Mouse (Mus musculus) retina, embryonic 14.5 days (tissue): Measurements from ENCODE around the gene Clint1.

Experiments used
- DNase-seq: peaks from one replicate; pipeline ENCODE4 v3.0.0-alpha.2; 2015; ENCODE audit warnings: low spot score

Clint1 gene

GRCm38 (mm10) chr11:45929541-45929940, 77.7 kb downstream of the Clint1 start:
- DNase-seq: no peak

- no peak for DNase-seq
Measured at GRCm38 (mm10) chr11:45932771-45933170, 80.9 kb downstream of the Clint1 start.

DNA sequence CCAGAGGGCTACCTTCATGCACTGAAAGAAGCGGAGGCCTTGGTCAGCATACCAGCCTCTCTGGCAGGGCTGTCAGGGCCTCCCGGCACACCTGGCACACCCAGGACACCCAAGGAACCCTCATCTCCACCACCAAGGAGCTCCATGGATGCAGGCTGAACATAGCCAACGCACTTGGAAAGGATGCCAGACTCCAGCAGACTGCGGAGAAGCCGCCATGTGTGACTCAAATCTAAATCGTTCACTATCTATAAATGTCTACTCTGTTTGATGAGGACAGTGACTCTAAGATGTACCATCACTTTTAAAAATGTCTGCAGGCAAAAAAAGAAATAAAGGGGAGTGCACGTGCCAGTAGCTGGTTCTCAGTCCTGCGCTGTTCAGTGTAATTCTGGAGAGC, 85.6 kb downstream of the Clint1 start:
- no peak for DNase-seq

DNA sequence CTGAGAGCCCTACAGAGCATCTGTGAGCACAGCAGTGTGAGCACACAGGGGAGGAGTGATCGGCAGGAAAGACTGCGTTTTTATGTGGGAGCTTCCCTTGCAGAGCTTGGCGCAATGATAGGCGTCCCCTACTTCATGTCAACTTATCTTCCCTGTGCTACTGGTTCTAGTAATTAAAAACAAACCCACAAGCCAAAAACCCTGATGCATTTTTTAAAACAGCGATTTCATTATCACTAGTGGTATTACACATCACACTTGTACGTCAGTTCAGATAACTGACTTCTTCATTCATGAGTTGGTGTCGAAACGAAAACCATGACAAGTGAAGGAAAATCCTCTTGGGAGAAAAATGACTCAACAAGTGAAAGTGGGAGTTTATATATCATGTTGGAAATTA, 87.1 kb downstream of the Clint1 start:
- no peak for DNase-seq

GRCm38 (mm10) chr11:45942281-45942680, 90.4 kb downstream of the Clint1 start:
- no peak for DNase-seq

DNA sequence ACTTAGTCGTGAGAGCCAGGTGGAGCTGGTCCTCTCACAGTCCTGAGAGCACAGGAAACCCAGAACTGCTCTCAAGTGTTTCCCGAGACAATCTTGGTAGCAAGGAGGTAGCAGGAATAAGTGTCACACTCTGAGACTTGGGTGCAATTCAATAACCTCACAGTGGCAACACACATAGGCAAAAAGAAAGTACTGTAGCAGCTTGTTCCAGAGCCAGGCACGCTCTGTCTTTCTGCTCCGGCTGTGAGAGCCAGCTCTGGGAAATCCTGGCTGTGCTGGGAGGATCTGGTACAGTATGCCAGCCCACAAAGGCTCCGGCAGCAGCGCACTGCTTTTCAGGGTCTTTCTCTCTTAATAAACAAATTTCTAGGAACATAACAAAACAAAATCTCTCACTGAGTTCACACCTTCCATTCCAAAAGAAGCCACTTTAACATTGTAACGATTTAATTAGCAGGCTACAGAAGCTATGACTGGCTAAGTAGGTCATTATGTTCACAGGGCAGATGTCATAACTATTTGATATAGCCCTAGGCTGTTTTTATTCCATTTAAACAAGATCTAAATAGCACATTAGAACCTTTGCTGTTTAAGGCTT, 91.4 kb downstream of the Clint1 start:
- DNase-seq: no peak

GRCm38 (mm10) chr11:45943891-45944642, 92.2 kb downstream of the Clint1 start:
- DNase-seq: peak; percentile 35

DNA sequence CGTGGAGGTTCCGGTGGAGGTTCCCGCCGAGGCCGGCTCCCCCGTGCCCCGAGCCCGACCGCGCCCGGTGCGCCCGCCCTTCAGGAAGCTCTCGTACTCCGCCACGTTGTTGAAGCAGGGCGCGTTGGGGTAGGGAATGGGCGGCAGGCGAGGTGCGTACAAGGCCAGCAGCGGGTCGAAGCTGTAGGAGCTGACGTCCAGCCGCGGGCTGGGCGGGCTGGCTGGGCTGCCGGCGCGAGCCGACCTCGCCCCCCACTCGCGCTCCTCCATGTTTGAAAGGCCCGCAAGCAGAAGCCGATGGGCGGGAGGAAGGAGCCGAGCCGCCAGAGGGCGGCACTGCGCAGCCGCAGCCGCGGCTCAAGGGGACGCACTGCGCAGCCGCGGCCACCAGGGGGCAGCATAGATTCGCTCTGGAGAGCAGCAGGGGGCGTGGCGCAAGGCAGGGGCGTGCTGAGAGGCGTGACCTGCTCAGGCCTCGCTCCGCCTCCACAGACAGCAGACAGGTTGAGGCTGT, 92.8 kb downstream of the Clint1 start, which contains the start of gene Lsm11:
Gene Lsm11 (minus strand): TSS at position 293 of the 514 bp plus-strand sequence.
- peak; percentile 97 for DNase-seq

- no peak for DNase-seq
Measured at GRCm38 (mm10) chr11:45946796-45947195, 94.9 kb downstream of the Clint1 start.

DNA sequence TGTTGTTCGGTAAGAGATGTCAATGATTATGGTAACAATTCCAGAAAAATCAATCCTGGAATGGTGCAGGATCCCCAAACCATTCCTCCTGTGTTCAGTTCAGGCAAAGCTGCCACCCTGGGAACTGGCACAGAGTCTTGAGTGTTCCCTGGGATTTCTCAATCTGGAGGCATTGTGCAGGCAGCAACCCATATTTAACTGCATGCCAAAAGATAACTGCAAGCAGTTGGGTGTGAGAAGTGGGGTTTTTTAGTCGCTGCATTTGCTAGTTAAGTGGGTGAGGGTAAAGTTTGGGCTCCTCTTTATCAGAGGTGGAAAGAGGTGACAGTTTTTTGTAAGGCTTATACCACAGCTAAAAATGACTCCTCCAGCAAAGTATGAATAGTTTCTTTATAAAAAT, 95.6 kb downstream of the Clint1 start:
- no peak for DNase-seq

DNA sequence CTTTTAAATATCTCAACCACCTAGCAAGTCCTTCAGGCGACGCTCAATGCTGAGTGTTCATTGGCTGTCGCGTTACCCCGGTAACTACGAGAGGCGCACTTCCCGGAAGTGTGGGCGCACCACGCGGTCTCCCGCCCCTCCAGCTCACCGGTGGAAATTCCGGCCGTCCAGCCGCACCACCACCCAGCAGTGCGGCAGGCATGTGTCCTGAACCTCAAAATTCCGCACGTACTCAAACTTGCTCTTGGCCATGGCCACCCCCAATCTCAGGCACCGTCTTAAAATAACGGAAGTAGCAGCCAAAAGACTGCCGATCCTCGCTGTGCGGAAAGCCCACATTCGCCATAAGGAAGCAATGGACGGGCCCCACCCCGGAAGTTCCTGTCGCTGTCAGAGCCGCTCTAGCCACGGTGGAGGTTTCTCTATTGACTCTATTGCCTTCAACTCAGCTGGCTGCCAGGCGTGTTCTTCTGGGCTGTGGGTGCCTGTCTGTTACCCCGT, 103.3 kb downstream of the Clint1 start, which contains the start of gene Thg1l:
Gene Thg1l (minus strand): TSS at position 368 of the 501 bp plus-strand sequence.
- peak; percentile 94 for DNase-seq

DNA sequence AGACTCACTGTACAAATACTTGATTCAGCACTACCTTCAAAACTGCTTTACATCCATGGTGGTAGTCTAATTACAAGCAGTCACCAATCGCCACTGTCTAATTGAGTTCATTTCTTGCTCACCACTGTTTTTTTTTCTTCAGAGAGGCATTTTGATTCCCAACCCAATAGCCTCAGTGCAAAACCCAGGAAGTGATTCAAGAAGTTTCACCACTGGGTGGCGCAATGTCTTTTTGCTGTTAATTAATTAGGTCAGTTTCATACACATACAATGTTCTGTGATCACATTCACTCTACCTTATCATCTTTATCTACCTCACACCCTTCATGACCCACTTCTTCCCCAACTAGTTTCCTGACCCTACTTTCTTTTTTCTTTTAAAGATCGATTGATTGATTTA, 107.7 kb downstream of the Clint1 start:
- peak; percentile 63 for DNase-seq

DNA sequence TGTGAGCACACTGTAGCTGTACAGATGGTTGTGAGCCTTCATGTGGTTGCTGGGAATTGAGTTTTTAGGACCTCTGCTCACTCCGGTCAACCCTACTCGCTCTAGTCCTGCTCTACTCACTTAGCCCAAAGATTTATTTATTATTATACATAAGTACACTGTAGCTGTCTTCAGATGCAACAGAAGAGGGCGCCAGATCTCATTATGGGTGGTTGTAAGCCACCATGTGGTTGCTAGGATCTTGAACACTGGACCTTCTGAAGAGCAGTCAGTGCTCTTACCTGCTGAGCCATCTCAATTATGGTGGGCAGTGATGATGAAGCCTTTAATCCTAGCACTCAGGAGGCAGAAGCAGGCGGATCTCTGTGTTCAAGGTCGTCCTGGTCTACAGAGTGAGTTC, 108.2 kb downstream of the Clint1 start:
- no peak for DNase-seq
